Mouse (Mus musculus) hindbrain, embryonic 13.5 days (tissue): Measurements from ENCODE around the gene Phactr2. TPM values are rescaled to one million over a fixed set of nuclear protein-coding genes. Genes with fewer than 3 reads are reported as not detected.
"Not testable (repeated sequence)": the region's sequence is repeated elsewhere in the genome, so short reads cannot be mapped to it uniquely, and the experiment has no call there.

Source experiments
- ATAC-seq: fragments of 200-750 bp; cut with Nextera tagmentation; 2 replicates; pipeline ENCODE4 v1.8.0; 2017; ENCODE audit warnings: moderate TSS enrichment; ENCODE audit not compliant: low FRiP score
- H3K27ac ChIP-seq: fragments of 300-500 bp; sonication (generic); 2 replicates; pipeline ENCODE4 v1.5.1; 2015; ENCODE audit warnings: inconsistent platforms, mild to moderate bottlenecking, moderate library complexity
- H3K27me3 ChIP-seq: fragments of 300-500 bp; sonication (generic); 2 replicates; pipeline ENCODE4 v1.6.1; 2015; ENCODE audit warnings: mild to moderate bottlenecking, inconsistent platforms
- H3K36me3 ChIP-seq: fragments of 300-500 bp; sonication (generic); 2 replicates; pipeline ENCODE4 v1.6.1; 2015; ENCODE audit warnings: mild to moderate bottlenecking, inconsistent platforms
- H3K4me1 ChIP-seq: fragments of 300-500 bp; sonication (generic); replicated peaks from 2 replicates; pipeline ENCODE4 v1.6.1; 2015; ENCODE audit warnings: inconsistent platforms
- H3K4me2 ChIP-seq: fragments of 300-500 bp; sonication (generic); 2 replicates; pipeline ENCODE4 v1.6.1; 2015; ENCODE audit warnings: inconsistent platforms, mild to moderate bottlenecking, moderate library complexity
- H3K4me3 ChIP-seq: fragments of 300-500 bp; sonication (generic); 2 replicates; pipeline ENCODE4 v1.5.1; 2015; ENCODE audit warnings: mild to moderate bottlenecking, inconsistent platforms
- H3K9ac ChIP-seq: fragments of 300-500 bp; sonication (generic); 2 replicates; pipeline ENCODE4 v1.6.1; 2015; ENCODE audit warnings: mild to moderate bottlenecking, inconsistent platforms
- H3K9me3 ChIP-seq: fragments of 300-500 bp; sonication (generic); 2 replicates; pipeline ENCODE4 v1.6.1; 2016; ENCODE audit warnings: inconsistent platforms
- WGBS: fragments of 180-500 bp; shearing (Covaris S2); methylation state at CpG from one replicate; pipeline ENCODE4 v1.1.7; 2015; 5-methylcytosine and 5-hydroxymethylcytosine counted together
- polyA plus RNA-seq: library from polyadenylated mRNA; unstranded; fragments of >200 nt; fragmentation: Nextera tagmentation; extraction: Ambion mirVana; gene quantifications from 2 replicates; pipeline ENCODE4 v1.2.1, GENCODE M21; 2015

Gene Phactr2
- polyA plus RNA-seq = 6.2 and 7.8 TPM in 2 replicates

DNA sequence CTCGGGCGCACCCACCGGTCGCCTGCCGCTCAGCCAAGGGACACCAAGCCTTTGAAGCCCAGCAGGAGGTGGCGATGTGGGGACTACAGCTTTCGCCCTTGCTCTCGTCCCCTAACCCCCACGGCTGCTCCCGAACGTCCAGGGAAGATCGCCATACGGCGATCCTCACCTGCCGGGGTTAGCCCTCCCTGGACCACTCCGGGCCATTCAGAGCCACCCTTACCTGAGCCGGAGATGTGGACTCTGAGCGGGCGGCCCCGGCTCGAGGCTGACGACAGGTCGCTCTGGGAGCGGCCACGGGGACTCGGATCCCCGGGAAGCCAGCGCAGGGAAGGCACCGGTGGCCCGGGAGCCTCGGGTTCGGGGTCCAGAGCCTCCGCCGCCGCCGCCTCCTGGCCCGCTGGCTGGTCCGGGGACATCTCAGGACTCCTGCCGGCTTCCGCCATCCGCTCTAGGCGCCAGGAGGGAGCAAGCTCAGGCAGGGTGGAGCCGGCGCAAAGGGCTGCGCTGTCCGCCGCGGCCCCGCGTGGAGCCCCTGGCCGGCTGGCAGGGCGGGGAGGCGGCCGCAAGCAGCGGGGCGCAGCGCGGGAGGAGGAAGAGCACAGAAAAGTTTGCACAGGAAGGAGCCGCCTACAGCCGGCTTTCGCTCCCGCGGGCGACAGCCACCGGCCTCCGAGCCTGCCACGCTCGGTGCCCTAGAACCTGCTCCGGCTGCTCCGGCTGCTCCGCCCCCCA lies at the start of gene Phactr2:
TSS of gene Phactr2 (minus strand) at position 580 of the 735 bp plus-strand sequence.
- Histone ChIP-seq H3K9me3 (no peaks in the 10 kb centered on the region), H3K27ac (no peak within 1 kb of the TSS), H3K4me3 (peak within 1 kb of the TSS; percentile 70), H3K4me1 (peaks cover 16% of the 10 kb centered on the region), H3K9ac (peak within 1 kb of the TSS; percentile 82), H3K36me3 (no peaks in the 10 kb centered on the region), H3K4me2 (peak within 1 kb of the TSS; percentile 98), H3K27me3 (peaks cover 53% of the 10 kb centered on the region)
- ATAC-seq = peak; percentile 86
- under 1% methylated on average over 65 of the region's 71 CpGs for WGBS

- ATAC-seq = no peak
- 83% methylated on average over 4 of the region's 4 CpGs for WGBS
- Histone ChIP-seq H3K4me1 (no peaks in the 10 kb centered on the region), H3K9me3 (no peaks in the 10 kb centered on the region), H3K4me2 (no peak overlapping the region), H3K36me3 (peaks cover 7% of the 10 kb centered on the region), H3K4me3 (no peak overlapping the region), H3K9ac (no peak overlapping the region), H3K27me3 (no peaks in the 10 kb centered on the region), H3K27ac (no peak overlapping the region)
Measured at GRCm38 (mm10) chr10:13521857-13522256, 47.6 kb upstream of the Phactr2 start.

DNA sequence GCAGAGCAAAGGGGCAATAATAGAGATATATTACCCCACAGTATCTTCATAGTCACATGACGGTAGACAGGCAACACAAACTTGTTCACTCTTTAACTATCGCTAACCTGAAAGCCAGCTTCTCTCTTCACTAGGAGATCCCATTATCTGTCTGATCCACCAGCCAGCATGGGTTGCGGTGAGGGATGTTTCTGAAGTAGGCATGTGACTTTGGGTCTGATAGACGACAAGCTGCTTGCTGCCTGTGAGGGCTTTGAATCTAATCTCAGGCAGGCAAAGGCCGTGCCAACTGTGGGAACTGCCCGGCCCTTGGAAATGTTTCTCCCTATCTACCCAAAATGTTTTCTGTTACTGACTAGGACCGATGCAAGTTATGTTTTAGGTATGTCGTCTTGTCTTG lies 28.2 kb upstream of the Phactr2 start:
- H3K4me3 ChIP-seq = no peak overlapping the region
- WGBS = 90% methylated on average over 8 of the region's 8 CpGs
- H3K4me2 ChIP-seq = no peak overlapping the region
- peaks cover 5% of the 10 kb centered on the region; the same call in 1 of the 2 replicates for H3K27me3 ChIP-seq
- H3K4me1 ChIP-seq = peaks cover 15% of the 10 kb centered on the region
- H3K9ac ChIP-seq = no peak overlapping the region
- H3K9me3 ChIP-seq = no peaks in the 10 kb centered on the region
- no peak for ATAC-seq
- H3K36me3 ChIP-seq = peaks cover 10% of the 10 kb centered on the region
- no peak overlapping the region for H3K27ac ChIP-seq

- Histone ChIP-seq H3K4me1 (peaks cover 15% of the 10 kb centered on the region), H3K36me3 (peaks cover 10% of the 10 kb centered on the region), H3K9ac (peak overlapping the region; percentile 82), H3K4me2 (peak overlapping the region; percentile 69), H3K4me3 (peak overlapping the region; percentile 65)
- peak; percentile 47 for ATAC-seq
- H3K27ac ChIP-seq, H3K9me3 ChIP-seq, H3K27me3 ChIP-seq: not testable (repeated sequence)
- WGBS = 59% methylated on average over 4 of the region's 4 CpGs
Measured at GRCm38 (mm10) chr10:13501533-13501932, 27.3 kb upstream of the Phactr2 start.

DNA sequence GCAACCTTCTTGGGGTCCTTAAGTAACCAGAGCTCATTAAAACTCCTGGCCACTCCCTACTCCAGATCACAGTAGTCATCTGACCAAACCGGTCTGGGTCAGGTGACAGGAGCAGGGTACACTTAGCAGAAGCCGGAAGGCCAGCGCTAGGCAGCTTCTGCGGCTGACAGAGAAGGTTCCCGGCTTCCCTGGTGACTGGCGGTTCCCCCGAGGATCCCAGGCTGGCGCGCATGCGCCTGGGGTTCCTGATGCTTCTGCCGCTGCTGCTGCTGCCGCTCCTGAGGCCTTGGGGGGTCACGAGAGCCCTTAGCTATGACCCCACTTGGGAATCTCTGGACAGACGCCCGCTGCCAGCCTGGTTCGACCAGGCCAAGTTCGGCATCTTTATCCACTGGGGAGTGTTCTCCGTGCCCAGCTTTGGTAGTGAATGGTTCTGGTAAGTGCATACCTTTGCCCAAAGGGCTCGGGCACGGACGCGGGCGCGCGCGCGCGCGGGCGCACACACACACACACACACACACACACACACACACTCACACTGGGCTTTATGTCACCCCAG lies 26.8 kb upstream of the Phactr2 start:
- no peak overlapping the region; the same call in 1 of the 2 replicates for H3K27ac ChIP-seq
- peak overlapping the region; percentile 69 for H3K4me2 ChIP-seq
- WGBS = 3% methylated on average over 30 of the region's 30 CpGs

GRCm38 (mm10) chr10:13500473-13500872 lies 26.3 kb upstream of the Phactr2 start:
- WGBS = 50% methylated on average over 9 of the region's 9 CpGs
- ATAC-seq = peak; percentile 9; the same call in 1 of the 2 replicates

More for the DNA sequence above, 26.8 kb upstream of the Phactr2 start:
- H3K36me3 ChIP-seq = peaks cover 9% of the 10 kb centered on the region
- H3K9ac ChIP-seq = peak overlapping the region; percentile 82
- ATAC-seq = peak; percentile 89
- H3K4me1 ChIP-seq = peaks cover 15% of the 10 kb centered on the region
- peaks cover 5% of the 10 kb centered on the region; the same call in 1 of the 2 replicates for H3K27me3 ChIP-seq
- no peaks in the 10 kb centered on the region for H3K9me3 ChIP-seq
- peak overlapping the region; percentile 65 for H3K4me3 ChIP-seq

GRCm38 (mm10) chr10:13499331-13499730 lies 25.1 kb upstream of the Phactr2 start, which contains the start of gene Fuca2:
Fuca2 (plus strand) TSS chr10:13499540.
- Histone ChIP-seq H3K4me2 (no peak within 1 kb of the TSS; the same call in 1 of the 2 replicates), H3K36me3 (no peaks in the 10 kb centered on the region)
- 92% methylated on average over 2 of the region's 2 CpGs for WGBS

More at GRCm38 (mm10) chr10:13500473-13500872, 26.3 kb upstream of the Phactr2 start:
- Histone ChIP-seq H3K4me2 (peak overlapping the region; percentile 69), H3K9me3 (no peaks in the 10 kb centered on the region), H3K36me3 (peaks cover 6% of the 10 kb centered on the region), H3K9ac (peak overlapping the region; percentile 82), H3K4me3 (peak overlapping the region; percentile 65), H3K27ac (no peak overlapping the region), H3K4me1 (peaks cover 15% of the 10 kb centered on the region), H3K27me3 (peaks cover 5% of the 10 kb centered on the region; the same call in 1 of the 2 replicates)

GRCm38 (mm10) chr10:13496315-13496714 lies 22.1 kb upstream of the Phactr2 start:
- Histone ChIP-seq H3K4me2 (no peak overlapping the region), H3K4me1 (peaks cover 5% of the 10 kb centered on the region), H3K9me3 (no peaks in the 10 kb centered on the region), H3K4me3 (no peak overlapping the region), H3K9ac (no peak overlapping the region), H3K27me3 (peaks cover 5% of the 10 kb centered on the region; the same call in 1 of the 2 replicates), H3K36me3 (no peaks in the 10 kb centered on the region), H3K27ac (no peak overlapping the region)
- ATAC-seq = no peak
- WGBS = 97% methylated on average over 3 of the region's 3 CpGs

More at GRCm38 (mm10) chr10:13499331-13499730, 25.1 kb upstream of the Phactr2 start, which contains the start of gene Fuca2:
- Histone ChIP-seq H3K4me1 (peaks cover 15% of the 10 kb centered on the region), H3K9me3 (no peaks in the 10 kb centered on the region), H3K27ac (no peak within 1 kb of the TSS), H3K27me3 (peaks cover 5% of the 10 kb centered on the region; the same call in 1 of the 2 replicates), H3K4me3 (no peak within 1 kb of the TSS), H3K9ac (no peak within 1 kb of the TSS)
- no peak for ATAC-seq

DNA sequence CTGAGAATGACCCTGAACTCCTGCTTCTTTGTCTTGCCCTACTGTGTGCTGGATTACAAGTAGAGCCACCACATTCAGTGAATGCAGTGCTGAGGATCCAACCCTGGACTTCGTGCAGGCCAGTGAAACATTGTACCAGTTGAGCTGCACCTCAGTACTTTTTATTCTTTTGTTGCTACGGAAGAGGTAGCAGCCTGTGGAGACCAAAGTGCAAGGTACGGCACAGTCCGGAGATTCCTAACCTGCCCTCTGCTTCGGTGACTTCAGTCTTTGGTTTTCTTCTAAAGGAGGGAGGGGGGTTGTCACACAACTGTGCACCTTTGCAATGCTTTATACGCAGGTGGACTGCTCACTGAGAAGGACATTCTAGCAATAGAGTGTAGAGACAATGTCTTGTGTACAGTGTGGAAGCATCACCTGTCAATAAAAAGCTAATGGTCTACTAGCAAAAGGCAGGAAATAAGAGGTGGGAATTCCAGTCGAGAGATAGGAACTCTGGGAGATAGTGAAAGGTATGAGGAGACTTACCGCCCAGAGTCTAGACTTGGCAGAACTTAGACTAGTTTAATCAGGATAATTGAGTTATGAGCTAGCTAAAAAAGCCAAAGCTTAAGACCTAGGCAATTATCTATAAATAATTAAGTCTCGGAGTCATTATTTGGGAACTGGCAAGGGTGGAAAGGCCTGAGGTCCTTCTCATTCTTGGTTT lies 19.9 kb upstream of the Phactr2 start:
- H3K4me3 ChIP-seq = no peak overlapping the region
- H3K27ac ChIP-seq = no peak overlapping the region
- no peak for ATAC-seq
- H3K9ac ChIP-seq = no peak overlapping the region
- H3K4me2 ChIP-seq = no peak overlapping the region
- H3K4me1 ChIP-seq = no peaks in the 10 kb centered on the region
- H3K36me3 ChIP-seq = no peaks in the 10 kb centered on the region
- 92% methylated on average over 9 of the region's 9 CpGs for WGBS
- H3K27me3 ChIP-seq = peaks cover under 1% of the 10 kb centered on the region; the same call in 1 of the 2 replicates
- H3K9me3 ChIP-seq = no peaks in the 10 kb centered on the region

GRCm38 (mm10) chr10:13489671-13490070 lies 15.5 kb upstream of the Phactr2 start:
- ATAC-seq = no peak
- Histone ChIP-seq H3K9ac (no peak overlapping the region), H3K27ac (no peak overlapping the region), H3K27me3 (no peaks in the 10 kb centered on the region), H3K9me3 (no peaks in the 10 kb centered on the region), H3K4me1 (peaks cover 3% of the 10 kb centered on the region; the same call in 1 of the 2 replicates), H3K4me2 (no peak overlapping the region), H3K36me3 (no peaks in the 10 kb centered on the region), H3K4me3 (no peak overlapping the region)
- WGBS = 84% methylated on average over 6 of the region's 6 CpGs

DNA sequence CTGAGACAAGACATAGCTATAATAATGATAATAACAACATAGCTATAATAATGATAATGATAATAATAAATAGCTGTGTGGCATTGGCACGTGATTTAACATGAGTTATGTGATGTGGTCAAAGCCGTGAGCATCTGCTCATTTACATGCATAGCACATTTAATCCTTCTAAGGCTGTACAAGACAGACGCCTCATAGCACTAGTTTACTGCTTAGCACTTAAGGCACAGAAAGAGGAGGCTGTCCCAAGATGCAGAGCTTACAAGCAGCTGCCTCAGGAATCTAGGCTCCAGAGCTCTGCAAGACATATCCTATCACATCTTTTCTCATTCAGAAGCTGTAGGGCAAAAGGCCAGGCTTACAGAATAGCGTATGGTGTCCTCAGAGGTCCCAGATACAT lies 11.7 kb upstream of the Phactr2 start:
- no peaks in the 10 kb centered on the region for H3K9me3 ChIP-seq
- 58% methylated on average over 4 of the region's 4 CpGs for WGBS
- ATAC-seq = no peak
- no peak overlapping the region for H3K4me3 ChIP-seq
- H3K4me1 ChIP-seq = peaks cover 3% of the 10 kb centered on the region; the same call in 1 of the 2 replicates
- no peaks in the 10 kb centered on the region for H3K36me3 ChIP-seq
- no peak overlapping the region for H3K27ac ChIP-seq
- H3K27me3 ChIP-seq = no peaks in the 10 kb centered on the region
- no peak overlapping the region for H3K4me2 ChIP-seq
- no peak overlapping the region for H3K9ac ChIP-seq

DNA sequence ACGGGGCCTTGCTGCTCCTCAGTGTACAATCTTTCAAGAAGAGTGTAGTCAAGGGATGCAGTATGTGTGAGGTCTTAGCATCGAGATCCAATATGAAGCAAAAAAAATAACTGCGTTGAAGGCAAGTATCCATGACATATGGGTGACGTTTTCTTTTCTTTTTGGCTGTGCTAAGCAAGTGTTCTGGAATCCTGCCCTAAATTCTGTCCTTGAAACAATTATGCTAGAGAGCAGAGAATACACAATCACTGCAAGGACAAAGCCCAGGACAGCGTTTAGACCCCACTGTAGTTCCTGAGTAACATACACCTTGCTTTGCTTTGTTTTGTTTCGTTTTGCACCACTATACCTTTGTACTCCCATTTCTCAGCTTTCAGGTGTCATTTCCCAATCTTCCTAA lies 5.1 kb upstream of the Phactr2 start:
- Histone ChIP-seq H3K27me3 (peaks cover 23% of the 10 kb centered on the region), H3K4me1 (peaks cover 5% of the 10 kb centered on the region), H3K4me2 (no peak overlapping the region), H3K36me3 (no peaks in the 10 kb centered on the region), H3K9me3 (no peaks in the 10 kb centered on the region), H3K9ac (no peak overlapping the region), H3K4me3 (no peak overlapping the region), H3K27ac (no peak overlapping the region)
- WGBS = 84% methylated on average over 6 of the region's 6 CpGs
- ATAC-seq = no peak
